Mouse (Mus musculus) right cerebral cortex, postnatal 25 days (tissue): ENCODE data around the gene Prdm16.

Source experiments
- DNase-seq: peaks from one replicate; pipeline ENCODE4 v3.0.0; 2022

The Prdm16 gene

GRCm38 (mm10) chr4:154506774-154507435, 129.8 kb downstream of the Prdm16 start:
- peak; percentile 31 for DNase-seq

- no peak for DNase-seq
Observed at GRCm38 (mm10) chr4:154505313-154505712, 131.4 kb downstream of the Prdm16 start.

DNA sequence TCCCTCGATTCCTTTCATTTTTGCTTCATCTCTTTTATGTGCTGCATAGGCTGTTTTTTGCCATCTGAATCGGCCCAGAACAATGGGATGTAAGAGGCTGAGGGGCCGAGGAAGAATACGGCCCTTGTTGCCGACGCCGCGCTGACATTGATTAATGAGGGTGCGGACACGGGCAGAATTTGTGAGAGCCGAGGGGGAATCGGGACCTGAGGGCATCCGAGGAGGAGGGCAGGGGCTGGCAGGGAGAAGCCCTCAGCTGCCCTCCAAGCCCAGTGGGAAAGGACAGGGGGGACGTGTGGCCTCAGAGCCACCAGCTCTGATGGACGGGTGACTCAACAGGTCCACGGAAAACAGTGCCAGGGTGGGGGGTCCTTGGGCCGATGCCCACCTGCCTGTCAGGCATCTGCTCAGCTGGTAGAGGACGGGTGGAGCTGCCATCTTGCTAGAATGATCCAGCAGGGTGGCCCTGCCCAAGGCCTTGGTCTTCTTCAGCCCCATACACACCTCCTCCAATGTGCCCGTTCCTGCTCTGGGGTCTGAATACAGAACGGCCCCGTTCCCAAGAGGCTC, 133.3 kb downstream of the Prdm16 start:
- no peak for DNase-seq

DNA sequence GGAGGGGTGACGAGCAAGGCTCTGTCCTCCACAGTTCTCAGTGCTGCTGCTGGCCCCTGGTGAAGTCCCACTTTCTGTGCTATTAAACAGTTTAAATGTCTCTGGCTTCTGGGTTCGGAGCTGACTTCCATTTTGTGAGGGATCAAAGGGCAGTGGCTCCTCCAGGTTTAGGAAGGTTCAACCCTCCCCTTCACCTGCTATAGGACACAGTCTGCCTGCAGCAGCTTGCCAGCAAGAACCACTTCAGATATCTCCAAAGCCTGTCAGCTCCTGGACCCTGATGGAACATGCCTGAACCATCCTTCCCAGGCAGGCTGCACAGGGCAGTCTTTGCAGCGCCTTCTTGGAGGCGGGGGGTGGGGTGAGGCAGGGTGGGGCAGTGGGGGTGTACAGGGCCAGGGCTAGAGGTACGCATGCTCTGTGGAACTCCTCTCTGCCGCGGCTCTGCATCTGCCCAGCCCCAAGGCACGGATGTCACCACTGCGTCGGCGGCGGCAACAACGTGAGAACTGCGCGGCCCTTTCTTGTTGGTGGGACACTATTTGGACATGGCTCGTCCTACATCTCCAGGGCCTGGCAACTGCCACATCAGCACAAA, 134.2 kb downstream of the Prdm16 start:
- DNase-seq: no peak

- no peak for DNase-seq
Observed at GRCm38 (mm10) chr4:154500695-154501094, 136.0 kb downstream of the Prdm16 start.

GRCm38 (mm10) chr4:154499701-154500523, 136.8 kb downstream of the Prdm16 start:
- peak; percentile 69 for DNase-seq

DNA sequence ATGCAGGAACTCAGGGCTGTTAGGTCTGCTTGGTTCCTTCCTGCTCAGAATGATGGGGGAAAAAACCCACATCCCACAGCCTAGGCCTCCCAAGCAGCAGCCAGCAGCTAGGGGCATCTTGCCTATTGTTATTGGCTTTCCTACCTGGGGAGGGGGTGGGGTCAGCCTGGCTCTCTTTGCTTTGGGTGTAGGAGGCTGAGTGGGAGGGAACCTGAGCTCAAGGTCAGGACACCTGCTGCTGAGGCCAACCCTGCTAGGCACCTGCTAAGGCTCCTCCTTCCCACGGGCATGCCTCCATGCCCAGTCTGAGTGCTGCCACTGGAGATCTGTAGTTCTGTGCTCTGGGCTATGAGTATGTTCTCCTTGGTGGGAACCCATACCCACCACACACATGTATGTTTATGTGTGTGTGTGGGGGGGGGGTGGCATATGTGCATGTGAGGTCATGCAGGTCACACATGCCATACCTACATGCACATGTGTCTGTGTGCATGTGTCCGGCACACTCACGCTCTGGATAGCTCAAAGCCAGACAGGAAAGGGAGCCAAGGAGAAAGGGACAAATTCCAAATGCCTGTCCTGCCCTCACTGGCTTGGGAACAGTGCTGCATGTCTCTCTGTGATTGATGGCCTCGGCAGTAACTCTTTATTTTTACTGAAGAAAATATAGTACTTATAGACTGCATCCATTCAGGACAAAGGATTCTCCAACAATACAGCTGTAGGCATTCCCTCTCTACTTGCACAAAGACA, 139.1 kb downstream of the Prdm16 start:
- no peak for DNase-seq

DNA sequence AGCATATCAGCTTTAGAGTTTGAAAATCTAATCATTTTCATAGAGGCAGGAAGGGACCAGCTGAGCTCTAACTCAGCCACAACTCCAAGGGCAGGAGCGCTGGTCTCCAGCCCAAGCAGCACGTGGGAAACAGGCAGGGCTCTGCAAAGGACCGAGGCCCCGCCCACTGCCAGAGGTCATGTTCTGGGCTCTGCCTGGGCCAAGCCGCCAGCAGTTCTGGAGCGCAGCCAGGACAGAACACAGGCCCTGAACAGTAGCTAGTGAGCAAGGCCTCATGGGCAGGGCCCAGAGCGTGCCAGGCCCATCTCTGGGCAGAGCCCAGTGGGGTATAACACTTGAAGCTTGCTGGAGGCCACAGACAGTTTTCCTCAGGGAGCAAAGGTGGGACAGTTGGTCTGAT, 139.7 kb downstream of the Prdm16 start:
- DNase-seq: peak; percentile 67

DNA sequence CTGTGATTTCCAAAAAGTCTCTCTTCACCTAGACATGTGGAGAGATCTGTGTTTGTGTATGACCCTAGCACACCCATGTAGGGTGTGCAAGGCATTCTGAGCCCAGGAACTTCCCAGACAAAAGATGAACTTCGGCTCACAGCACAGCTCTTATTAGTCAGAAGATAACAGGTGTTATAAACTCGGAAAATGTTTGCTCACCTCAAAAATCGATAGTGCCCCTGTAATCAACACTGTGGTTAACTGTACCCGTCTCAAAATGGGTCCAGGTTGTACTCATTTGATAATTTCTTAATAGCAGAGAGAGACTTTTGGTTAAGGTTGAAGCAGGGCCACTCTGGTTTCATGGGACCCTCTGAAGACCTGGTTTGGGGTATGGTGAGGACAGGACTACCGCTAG, 140.2 kb downstream of the Prdm16 start:
- DNase-seq: no peak

DNA sequence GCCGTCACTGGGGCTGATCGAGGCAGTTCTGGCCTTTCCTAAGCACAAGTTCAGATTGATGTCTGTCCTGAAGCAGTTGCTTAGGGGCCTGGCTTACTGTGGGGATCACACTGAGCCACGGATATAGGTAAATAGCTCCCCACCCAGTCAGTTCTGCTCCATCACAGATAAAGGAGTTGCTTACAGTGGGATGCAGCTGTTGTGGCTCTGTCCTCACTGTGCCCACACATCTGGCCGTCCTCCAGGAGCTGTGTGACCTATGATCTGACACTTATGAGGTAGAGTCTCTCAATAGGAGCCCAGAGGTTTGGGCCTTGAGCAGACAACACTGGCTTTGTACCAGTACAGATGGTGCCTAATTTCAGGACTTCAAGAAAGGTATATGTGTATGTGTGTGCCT, 142.7 kb downstream of the Prdm16 start:
- no peak for DNase-seq

DNA sequence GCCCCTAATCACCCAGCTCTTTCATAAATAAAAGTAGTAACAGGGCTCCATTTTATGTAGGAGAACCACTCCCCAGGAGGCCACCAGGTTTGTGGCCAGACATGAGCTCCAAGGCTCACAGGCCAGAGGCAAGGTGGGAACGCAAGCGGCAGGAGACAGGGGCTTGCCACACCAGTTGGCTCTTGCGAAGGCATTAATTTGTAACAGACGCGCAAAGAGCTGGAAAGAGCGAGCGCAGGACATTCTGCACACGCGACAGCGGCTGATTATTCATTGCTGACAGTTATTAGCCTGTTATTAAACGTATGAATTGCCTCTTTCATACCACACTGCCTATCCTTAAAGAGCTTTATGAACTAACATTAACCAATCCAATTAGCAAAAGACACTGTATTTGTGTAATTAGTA, 144.0 kb downstream of the Prdm16 start:
- DNase-seq: no peak

- no peak for DNase-seq
Observed at GRCm38 (mm10) chr4:154492268-154492667, 144.4 kb downstream of the Prdm16 start.

GRCm38 (mm10) chr4:154488031-154488430, 148.6 kb downstream of the Prdm16 start:
- DNase-seq: no peak

GRCm38 (mm10) chr4:154482695-154483094, 154.0 kb downstream of the Prdm16 start:
- no peak for DNase-seq

- no peak for DNase-seq
Observed at GRCm38 (mm10) chr4:154481771-154482637, 154.7 kb downstream of the Prdm16 start.

DNA sequence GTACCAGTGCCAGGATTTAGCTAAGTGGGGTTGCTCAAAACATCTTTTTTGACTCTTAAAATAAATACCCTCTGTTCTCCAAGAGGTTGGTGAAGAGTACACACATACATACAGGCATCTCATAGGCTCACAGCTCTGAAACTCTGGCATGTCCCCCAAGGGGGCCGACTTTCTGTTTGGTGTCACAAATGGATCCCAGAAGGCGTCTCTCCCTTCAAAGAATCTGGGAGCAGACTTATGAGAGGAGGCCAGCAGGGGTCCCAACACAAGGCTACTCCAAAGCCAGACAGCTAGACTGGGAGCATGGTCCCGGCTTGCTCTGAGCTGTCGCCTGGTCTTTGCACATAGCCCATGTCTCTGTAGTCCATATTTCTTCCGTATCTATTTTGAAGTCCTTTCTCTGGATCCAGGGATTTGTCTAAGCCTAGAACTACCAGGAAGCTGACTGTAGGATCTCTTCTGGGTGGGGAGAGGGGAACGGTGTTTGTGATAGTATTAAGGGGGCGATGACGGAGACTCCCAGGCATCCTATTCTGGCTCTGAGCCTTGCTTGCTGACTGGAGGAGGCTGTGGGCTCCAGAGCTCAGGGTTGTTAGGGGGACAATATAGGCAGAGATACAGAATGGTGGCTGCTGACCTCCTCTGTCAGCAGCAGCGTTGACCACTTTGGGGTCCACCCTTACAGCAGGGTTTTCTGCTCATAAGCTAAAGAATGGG, 156.0 kb downstream of the Prdm16 start:
- no peak for DNase-seq

GRCm38 (mm10) chr4:154480143-154480542, 156.5 kb downstream of the Prdm16 start:
- DNase-seq: no peak

GRCm38 (mm10) chr4:154478933-154479613, 157.6 kb downstream of the Prdm16 start:
- no peak for DNase-seq

DNA sequence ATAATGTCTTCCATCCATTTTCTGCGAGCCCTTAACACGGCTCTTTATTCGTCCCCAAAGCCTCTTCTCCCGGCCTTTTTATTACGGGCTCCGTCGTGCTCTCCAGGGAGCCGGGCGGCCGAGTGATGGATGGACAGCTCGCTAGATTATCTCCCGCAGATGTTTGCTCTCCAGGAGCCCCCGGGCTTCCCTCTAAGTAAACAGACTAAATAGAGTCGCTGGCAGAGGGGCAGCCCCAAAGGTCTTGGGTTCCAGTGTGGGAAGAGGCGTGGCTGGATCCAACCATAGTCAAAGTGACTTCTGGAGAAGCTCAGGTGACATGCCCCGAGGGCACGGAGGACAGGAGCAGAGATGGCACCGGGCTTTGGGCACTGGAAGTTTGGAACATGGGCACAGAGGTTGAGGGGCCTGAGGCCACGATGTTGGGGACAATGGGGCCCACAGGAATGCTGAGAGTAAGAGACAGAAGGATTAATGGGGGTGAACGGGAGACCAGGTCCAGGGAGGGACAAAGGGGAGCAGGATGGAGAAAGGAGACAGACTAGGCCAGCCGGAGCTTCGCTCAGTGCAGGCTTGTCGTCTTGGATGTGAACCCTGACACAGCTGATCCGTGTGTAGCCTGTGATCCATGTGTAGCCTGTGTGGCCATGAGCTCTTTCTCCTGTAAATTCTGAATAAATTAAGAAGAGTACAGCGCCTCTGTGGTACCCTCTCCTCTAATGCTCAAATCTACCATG, 162.9 kb downstream of the Prdm16 start:
- DNase-seq: no peak

DNA sequence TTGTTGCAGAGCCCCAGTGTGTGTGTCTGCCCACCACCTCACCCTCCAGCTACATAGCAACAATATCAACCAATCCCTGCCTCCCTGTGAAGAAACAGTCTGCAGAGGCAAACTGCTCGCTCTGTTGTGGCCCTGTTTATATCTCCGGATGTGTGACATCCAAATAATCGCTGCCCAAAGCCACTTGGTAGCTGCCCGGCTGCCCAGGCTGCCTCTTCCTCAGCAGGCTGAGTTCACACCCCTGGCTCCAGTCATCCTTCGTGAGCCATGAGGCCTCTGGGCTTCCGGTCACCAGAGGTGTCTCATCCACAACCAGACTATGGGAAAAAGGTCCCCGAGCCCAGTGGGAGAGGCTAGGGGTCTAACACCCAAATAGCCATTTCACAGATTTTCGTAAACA, 164.1 kb downstream of the Prdm16 start:
- DNase-seq: no peak
